ENCODE assay signal across 29 mouse cellular contexts in genomic region chr8:124508321-124508695, GRCm38 (mm10). TPM values are rescaled to one million over a fixed set of nuclear protein-coding genes. Genes with fewer than 3 reads are reported as not detected.
DNase-seq lines count a peak whose midpoint lies in the region; ATAC-seq and TF ChIP-seq lines count a peak whose summit lies in the region.
"Had no signal": no experiment of that assay in that cellular context is flagged by ENCODE, and none has a peak within 500 bp of the region (broad histone marks: within the 10 kb centered on the region; RNA-seq: fewer than 3 reads in every experiment).

No protein-coding gene starts in this region.

- no peak overlapping the region for H3K9ac ChIP-seq in neural tube, embryonic 15.5 days (replicated peaks)
- H3K9ac ChIP-seq: embryonic facial prominence, embryonic 15.5 days; forebrain, embryonic 12.5 days; forebrain, postnatal 0 days; limb, embryonic 15.5 days; liver, embryonic 13.5 days; midbrain, embryonic 12.5 days; neural tube, embryonic 12.5 days had no signal

- no peak overlapping the region for H3K4me2 ChIP-seq in neural tube, embryonic 15.5 days
- H3K4me2 ChIP-seq: embryonic facial prominence, embryonic 15.5 days; forebrain, embryonic 12.5 days; limb, embryonic 15.5 days; liver, embryonic 13.5 days; midbrain, embryonic 12.5 days; neural tube, embryonic 12.5 days had no signal

- intact Hi-C loops in left cerebral cortex, postnatal 4 days (cut with DNase I) = no loop called here

- WGBS in cerebellum, adult 2 months = 5% methylated on average over 6 of the region's 6 CpGs
- WGBS in neural tube, embryonic 15.5 days = 62% methylated on average over 6 of the region's 6 CpGs

- TF ChIP-seq CTCF in cerebellum, adult 2 months (IDR thresholded peaks at IDR 0.05; ENCODE audit: borderline replicate concordance, insufficient read depth, low read depth, low read length) = no peak

- no peak for TF ChIP-seq POLR2A in cerebellum, adult 2 months (IDR thresholded peaks at IDR 0.05; ENCODE audit: borderline replicate concordance, insufficient read depth, low read length)

- ATAC-seq in neural tube, embryonic 15.5 days (ENCODE audit: low FRiP score) = no peak
- ATAC-seq: CD4-positive, CD25-positive, alpha-beta regulatory T cell, adult 4 months; forebrain, postnatal 0 days; intestine, embryonic 16.5 days; lung, postnatal 0 days had no signal

- no peaks in the 10 kb centered on the region for H3K36me3 ChIP-seq in neural tube, embryonic 15.5 days
- H3K36me3 ChIP-seq: embryonic facial prominence, embryonic 10.5 days; embryonic facial prominence, embryonic 15.5 days; forebrain, embryonic 12.5 days; limb, embryonic 10.5 days; limb, embryonic 15.5 days; liver, embryonic 13.5 days; midbrain, embryonic 12.5 days; neural tube, embryonic 12.5 days had no signal

- H3K4me3 ChIP-seq in cerebellum, adult 2 months (replicated peaks; ENCODE audit: insufficient read depth, low read depth, low read length) = no peak overlapping the region
- no peak overlapping the region for H3K4me3 ChIP-seq in neural tube, embryonic 15.5 days (replicated peaks)
- H3K4me3 ChIP-seq: embryonic facial prominence, embryonic 10.5 days; embryonic facial prominence, embryonic 15.5 days; forebrain, embryonic 12.5 days; limb, embryonic 10.5 days; limb, embryonic 15.5 days; liver, embryonic 13.5 days; midbrain, embryonic 12.5 days; myocyte; neural tube, embryonic 12.5 days had no signal

- peak overlapping the region; percentile 70 for H3K27ac ChIP-seq in cerebellum, adult 2 months (ENCODE audit: insufficient read depth, low read length)
- no peak overlapping the region for H3K27ac ChIP-seq in neural tube, embryonic 15.5 days (replicated peaks)
- H3K27ac ChIP-seq: embryonic facial prominence, embryonic 10.5 days; embryonic facial prominence, embryonic 15.5 days; forebrain, embryonic 12.5 days; kidney, postnatal 0 days; limb, embryonic 10.5 days; limb, embryonic 15.5 days; liver, embryonic 13.5 days; midbrain, embryonic 12.5 days; neural tube, embryonic 12.5 days; stomach, postnatal 0 days had no signal

- DNase-seq in left cerebral cortex, postnatal 4 days = peak; percentile 40
- no peak for DNase-seq in left cerebral cortex, adult 18-20 months (ENCODE audit: low spot score in 2 of 2)
- peak; percentile 81 for DNase-seq in cerebellum, adult 2 months
- peak; percentile 76 to 84 for DNase-seq in cerebellum, postnatal 14 days
- DNase-seq in right cerebral cortex, postnatal 4 days = no peak
- DNase-seq in MN1 (ENCODE audit: low spot score) = no peak
- DNase-seq: adrenal gland, adult 2 months; forebrain, postnatal 0 days; gastrocnemius, postnatal 10 days; kidney, adult 8-10 months; liver, embryonic 13.5 days; lung, adult 18-20 months; lung, postnatal 4 days; thymus, adult 18-20 months; thymus, postnatal 36 days had no signal

- no peaks in the 10 kb centered on the region for H3K9me3 ChIP-seq in neural tube, embryonic 15.5 days (replicated peaks)
- H3K9me3 ChIP-seq: embryonic facial prominence, embryonic 10.5 days; embryonic facial prominence, embryonic 15.5 days; forebrain, embryonic 12.5 days; limb, embryonic 10.5 days; limb, embryonic 15.5 days; liver, embryonic 13.5 days; neural tube, embryonic 12.5 days had no signal

- no peaks in the 10 kb centered on the region for H3K27me3 ChIP-seq in cerebellum, adult 2 months (ENCODE audit: control insufficient read depth, insufficient read depth, low read length)
- H3K27me3 ChIP-seq in neural tube, embryonic 15.5 days (replicated peaks) = no peaks in the 10 kb centered on the region; the same call in none of the 2 replicates
- H3K27me3 ChIP-seq: embryonic facial prominence, embryonic 15.5 days; limb, embryonic 15.5 days; midbrain, embryonic 12.5 days; neural tube, embryonic 12.5 days had no signal

- H3K4me1 ChIP-seq in cerebellum, adult 2 months (ENCODE audit: control insufficient read depth, insufficient read depth, low read length) = peaks cover 33% of the 10 kb centered on the region
- H3K4me1 ChIP-seq in neural tube, embryonic 15.5 days = no peaks in the 10 kb centered on the region
- H3K4me1 ChIP-seq: embryonic facial prominence, embryonic 10.5 days; embryonic facial prominence, embryonic 15.5 days; forebrain, embryonic 12.5 days; limb, embryonic 10.5 days; limb, embryonic 15.5 days; liver, embryonic 13.5 days; midbrain, embryonic 12.5 days; neural tube, embryonic 12.5 days had no signal

RNA-seq across cellular contexts. Expression of gene Cog2, which starts 12.3 kb away (rescaled TPM):
- 10 to 100 TPM; 37.2 to 38.6 TPM for total RNA-seq in left cerebral cortex, postnatal 4 days (2021)
- 10 to 100 TPM; 35.4 to 37.7 TPM for total RNA-seq in left cerebral cortex, adult 18-20 months (2021)
- 38.4 and 40.7 TPM in 2 replicates for polyA plus RNA-seq in cerebellum, adult 2 months (2012; rRNA removed)
- 30.4 and 32.2 TPM in 2 replicates for polyA plus RNA-seq in neural tube, embryonic 15.5 days (2015; fragmentation: Nextera tagmentation; extraction: Ambion mirVana)

Comparison
In these comparisons a context has a peak if more than half of its experiments do, and no peak if none do; other contexts are left out.
1. DNase-seq: peak in left cerebral cortex, postnatal 4 days (single experiment), cerebellum, adult 2 months (2 of 2) and cerebellum, postnatal 14 days (2 of 2); none in left cerebral cortex, adult 18-20 months (0 of 2), right cerebral cortex, postnatal 4 days (single experiment) and MN1 (single experiment).